12 mouse cellular contexts compared by ENCODE assay signal in the genomic region with DNA sequence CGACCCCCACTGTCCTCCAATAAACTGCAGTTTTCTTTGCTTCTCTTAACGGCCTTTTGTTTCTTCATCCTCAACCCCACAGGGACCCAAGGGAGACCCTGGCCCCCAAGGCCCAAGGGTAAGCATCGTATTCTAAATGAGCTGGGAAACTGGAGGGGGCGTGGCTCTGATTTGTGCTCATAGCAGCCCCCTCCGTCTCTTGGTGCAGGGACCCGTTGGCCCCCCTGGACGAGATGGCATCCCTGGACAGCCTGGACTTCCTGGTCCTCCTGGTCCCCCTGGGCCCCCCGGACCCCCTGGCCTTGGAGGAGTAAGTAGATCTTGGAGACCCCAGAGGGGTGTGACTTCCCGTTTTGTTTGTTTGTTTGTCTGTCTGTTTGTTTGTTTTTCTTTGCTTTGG. TPM values are rescaled to one million over a fixed set of nuclear protein-coding genes. Genes with fewer than 3 reads are reported as not detected.
DNase-seq lines count a peak whose midpoint lies in the region; ATAC-seq and TF ChIP-seq lines count a peak whose summit lies in the region.
"Had no signal": no experiment of that assay in that cellular context is flagged by ENCODE, and none has a peak within 500 bp of the region (broad histone marks: within the 10 kb centered on the region; RNA-seq: fewer than 3 reads in every experiment).

No protein-coding gene starts in this region.

- H3K79me2 ChIP-seq in CH12.LX (replicated peaks; ENCODE audit: control insufficient read depth, extremely low read depth, insufficient read depth, poor library complexity, severe bottlenecking) = no peaks in the 10 kb centered on the region

- H3K4me2 ChIP-seq in heart, embryonic 13.5 days = peak overlapping the region; percentile 85
- peak overlapping the region; percentile 96; the same call in 1 of the 2 replicates for H3K4me2 ChIP-seq in CH12.LX (ENCODE audit: insufficient read depth, low read depth, poor library complexity, severe bottlenecking)
- H3K4me2 ChIP-seq in limb, embryonic 15.5 days = peak overlapping the region; percentile 64

- in situ Hi-C loops in CH12.LX (cut with MboI; ENCODE audit: low pct_ligation_motif_present, low pct_unique_long_range_greater_than_20kb, low sequenced_read_pairs) = loop anchor here (5.0 to 10.0 kb wide), 3 partner anchors 34 to 203 kb away; no protein-coding TSS in a partner anchor

- peak overlapping the region; percentile 63 for H3K4me3 ChIP-seq in heart, embryonic 13.5 days
- no peak overlapping the region for H3K4me3 ChIP-seq in CH12.LX (replicated peaks in 1 of 3; ENCODE audit: low read depth in 2 of 3, low read length in 2 of 3, poor library complexity in 1 of 3)
- H3K4me3 ChIP-seq in embryonic fibroblast, embryonic 13.5 days (ENCODE audit: insufficient read depth, low read length) = peak overlapping the region; percentile 90
- peak overlapping the region; percentile 61 for H3K4me3 ChIP-seq in limb, embryonic 15.5 days

- DNase-seq in heart, postnatal 4 days = no peak
- no peak for DNase-seq in CH12.LX (ENCODE audit: extremely low read depth)
- no peak for DNase-seq in adrenal gland, adult 2 months
- DNase-seq in cerebellum, postnatal 36 days = no peak
- no peak for DNase-seq in retina, postnatal 1 day
- DNase-seq: cerebellum, adult 18-20 months; forebrain, postnatal 0 days; kidney, postnatal 36 days; lung, adult 2 months had no signal

- H3K9ac ChIP-seq in heart, embryonic 13.5 days = peak overlapping the region; percentile 87
- H3K9ac ChIP-seq in CH12.LX (ENCODE audit: insufficient read depth, low read depth) = no peak overlapping the region
- H3K9ac ChIP-seq in limb, embryonic 15.5 days = peak overlapping the region; percentile 81
- H3K9ac ChIP-seq: forebrain, postnatal 0 days had no signal

- no peak for TF ChIP-seq CTCF in CH12.LX (conservative IDR thresholded peaks at IDR 0.05 in 1 of 2, IDR thresholded peaks at IDR 0.05 in 1 of 2; ENCODE audit: low read depth in 2 of 2, low read length in 2 of 2)
- no peak for TF ChIP-seq CTCF in embryonic fibroblast, embryonic 13.5 days (IDR thresholded peaks at IDR 0.05; ENCODE audit: borderline replicate concordance, insufficient read depth, low read length)

- ATAC-seq in heart, embryonic 13.5 days (ENCODE audit: extremely low read depth, insufficient number of reproducible peaks, low FRiP score, low TSS enrichment) = no peak
- no peak for ATAC-seq in limb, embryonic 15.5 days (ENCODE audit: insufficient number of reproducible peaks, low FRiP score, low TSS enrichment, low read depth)
- ATAC-seq: forebrain, postnatal 0 days had no signal

- WGBS in heart, embryonic 13.5 days = 24% methylated on average over 9 of the region's 9 CpGs
- 19% methylated on average over 9 of the region's 9 CpGs for WGBS in limb, embryonic 15.5 days

- no peaks in the 10 kb centered on the region for H3K9me3 ChIP-seq in heart, embryonic 13.5 days
- H3K9me3 ChIP-seq in CH12.LX (replicated peaks; ENCODE audit: low read length) = no peaks in the 10 kb centered on the region
- no peaks in the 10 kb centered on the region for H3K9me3 ChIP-seq in limb, embryonic 15.5 days

- H3K27ac ChIP-seq in heart, embryonic 13.5 days (replicated peaks) = peak overlapping the region; percentile 86
- H3K27ac ChIP-seq in CH12.LX (ENCODE audit: insufficient read depth, low read depth) = no peak overlapping the region
- H3K27ac ChIP-seq in embryonic fibroblast, embryonic 13.5 days (ENCODE audit: insufficient read depth, low read length) = peak overlapping the region; percentile 87
- H3K27ac ChIP-seq in limb, embryonic 15.5 days = peak overlapping the region; percentile 97

- TF ChIP-seq RAD21 in CH12.LX (IDR thresholded peaks at IDR 0.05; ENCODE audit: low read depth, low read length) = no peak

- TF ChIP-seq EP300 in CH12.LX (IDR thresholded peaks at IDR 0.05; ENCODE audit: low read length) = no peak

- H3K36me3 ChIP-seq in heart, embryonic 13.5 days = peaks cover 38% of the 10 kb centered on the region
- no peaks in the 10 kb centered on the region for H3K36me3 ChIP-seq in CH12.LX (replicated peaks in 1 of 2; ENCODE audit: control insufficient read depth in 1 of 2, insufficient read depth in 1 of 2, low read length in 1 of 2)
- peaks cover 54% of the 10 kb centered on the region for H3K36me3 ChIP-seq in limb, embryonic 15.5 days

- H3K27me3 ChIP-seq in heart, embryonic 13.5 days (replicated peaks) = peaks cover 86% of the 10 kb centered on the region
- H3K27me3 ChIP-seq in CH12.LX (replicated peaks) = peaks cover 95% of the 10 kb centered on the region
- H3K27me3 ChIP-seq in limb, embryonic 15.5 days = 0 out of 2 replicates have a peak, but pooled peaks cover 12% of the 10 kb centered on the region

- no peak for TF ChIP-seq POLR2A in CH12.LX (IDR thresholded peaks at IDR 0.05; ENCODE audit: low read depth, low read length)
- no peak; the same call in 1 of the 2 replicates for TF ChIP-seq POLR2A in embryonic fibroblast, embryonic 13.5 days (IDR thresholded peaks at IDR 0.05; ENCODE audit: low read depth, low read length)

- dilution Hi-C loops in CH12.LX (cut with MboI; ENCODE audit: extremely low pct_ligation_motif_present, extremely low pct_unique_long_range_greater_than_20kb, low sequenced_read_pairs) = no loop called here

- H3K4me1 ChIP-seq in heart, embryonic 13.5 days = peaks cover 63% of the 10 kb centered on the region
- peaks cover 18 to 29% of the 10 kb centered on the region in 2 experiments for H3K4me1 ChIP-seq in CH12.LX (ENCODE audit: control insufficient read depth in 1 of 2, insufficient read depth in 2 of 2)
- peaks cover 9% of the 10 kb centered on the region for H3K4me1 ChIP-seq in embryonic fibroblast, embryonic 13.5 days (ENCODE audit: control insufficient read depth, insufficient read depth, low read length)
- H3K4me1 ChIP-seq in limb, embryonic 15.5 days = peaks cover 85% of the 10 kb centered on the region

TF ChIP-seq in CH12.LX, 34 proteins besides CTCF, POLR2A, EP300 and RAD21 (continues in another document):
- no peak for TF ChIP-seq JUND (conservative IDR thresholded peaks at IDR 0.05; ENCODE audit: low read depth, low read length)
- TF ChIP-seq HCFC1 (IDR thresholded peaks at IDR 0.05; ENCODE audit: low read depth, low read length) = no peak
- no peak for TF ChIP-seq MAZ (IDR thresholded peaks at IDR 0.05; ENCODE audit: low read depth, low read length)
- no peak for TF ChIP-seq MYC (IDR thresholded peaks at IDR 0.05; ENCODE audit: low read depth, low read length)
- no peak for TF ChIP-seq ZNF384 (IDR thresholded peaks at IDR 0.05; ENCODE audit: low read depth, low read length)
- TF ChIP-seq GABPA (IDR thresholded peaks at IDR 0.05; ENCODE audit: insufficient replicate concordance, low read depth, low read length) = no peak
- no peak for TF ChIP-seq NELFE (IDR thresholded peaks at IDR 0.05; ENCODE audit: low read depth, low read length)
- no peak for TF ChIP-seq ZKSCAN1 (IDR thresholded peaks at IDR 0.05; ENCODE audit: borderline replicate concordance, low read depth, low read length)
- no peak for TF ChIP-seq UBTF (IDR thresholded peaks at IDR 0.05; ENCODE audit: low read depth, low read length)
- no peak for TF ChIP-seq ZC3H11A (IDR thresholded peaks at IDR 0.05; ENCODE audit: low read depth, low read length)
- no peak for TF ChIP-seq MAFK (IDR thresholded peaks at IDR 0.05; ENCODE audit: insufficient replicate concordance, low read length)

RNA-seq across cellular contexts. Expression of gene Col1a1, which starts 2.3 kb away (rescaled TPM):
- 415 and 595 TPM in 2 replicates for polyA plus RNA-seq in heart, embryonic 13.5 days (2015; fragmentation: Nextera tagmentation; extraction: Ambion mirVana)
- total RNA-seq in heart, postnatal 4 days (2021) = 100 to 1,000 TPM; 861 to 965 TPM
- total RNA-seq in CH12.LX (2012; rRNA removed) = 0.13 TPM in 2 replicates
- not detected in 2 replicates for total RNA-seq in CH12.LX (2014; rRNA removed)
- polyA plus RNA-seq in CH12.LX (2012; ENCODE audit: insufficient read length, low read depth) = 0.11 and 0.16 TPM in 2 replicates
- polyA plus RNA-seq in embryonic fibroblast, embryonic 13.5 days (2011; ENCODE audit: insufficient read length, low read depth, missing spikeins) = 6,098 and 7,850 TPM in 2 replicates
- polyA plus RNA-seq in limb, embryonic 15.5 days (2015; fragmentation: Nextera tagmentation; extraction: Ambion mirVana) = 4,882 and 5,832 TPM in 2 replicates
- total RNA-seq in adrenal gland, adult 2 months (2021) = 10 to 100 TPM; 34.5 to 82.8 TPM
- 40.1 and 42.9 TPM in 2 replicates for polyA plus RNA-seq in adrenal gland, adult 2 months (2012; rRNA removed)

RNA-seq across cellular contexts. Expression of gene Hils1, which starts 29.1 kb away (rescaled TPM):
- polyA plus RNA-seq in heart, embryonic 13.5 days (2015; fragmentation: Nextera tagmentation; extraction: Ambion mirVana) = 0.23 TPM in 1 of 2 replicates, not detected in the other
- total RNA-seq in heart, postnatal 4 days (2021) = not detected
- total RNA-seq in CH12.LX (2012; rRNA removed) = not detected in 2 replicates
- not detected in 2 replicates for total RNA-seq in CH12.LX (2014; rRNA removed)
- polyA plus RNA-seq in CH12.LX (2012; ENCODE audit: insufficient read length, low read depth) = not detected in 2 replicates
- not detected in 2 replicates for polyA plus RNA-seq in embryonic fibroblast, embryonic 13.5 days (2011; ENCODE audit: insufficient read length, low read depth, missing spikeins)
- polyA plus RNA-seq in limb, embryonic 15.5 days (2015; fragmentation: Nextera tagmentation; extraction: Ambion mirVana) = 0.42 TPM in 1 of 2 replicates, not detected in the other
- total RNA-seq in adrenal gland, adult 2 months (2021) = not detected
- polyA plus RNA-seq in adrenal gland, adult 2 months (2012; rRNA removed) = not detected in 2 replicates
- total RNA-seq: forebrain, postnatal 0 days had no signal
- polyA plus RNA-seq: forebrain, postnatal 0 days; lung, adult 2 months had no signal

RNA-seq across cellular contexts. Expression of gene Sgca, which starts 37.8 kb away (rescaled TPM):
- polyA plus RNA-seq in heart, embryonic 13.5 days (2015; fragmentation: Nextera tagmentation; extraction: Ambion mirVana) = 27.0 and 29.2 TPM in 2 replicates
- total RNA-seq in heart, postnatal 4 days (2021) = 10 to 100 TPM; 67.0 to 89.1 TPM
- total RNA-seq in CH12.LX (2012; rRNA removed) = 0.08 and 0.34 TPM in 2 replicates
- total RNA-seq in CH12.LX (2014; rRNA removed) = not detected in 2 replicates
- 0.39 and 0.45 TPM in 2 replicates for polyA plus RNA-seq in CH12.LX (2012; ENCODE audit: insufficient read length, low read depth)
- polyA plus RNA-seq in embryonic fibroblast, embryonic 13.5 days (2011; ENCODE audit: insufficient read length, low read depth, missing spikeins) = not detected in 2 replicates
- 7.5 and 18.9 TPM in 2 replicates for polyA plus RNA-seq in limb, embryonic 15.5 days (2015; fragmentation: Nextera tagmentation; extraction: Ambion mirVana)
- total RNA-seq in adrenal gland, adult 2 months (2021) = not detected
- polyA plus RNA-seq in adrenal gland, adult 2 months (2012; rRNA removed) = 0.79 and 0.95 TPM in 2 replicates
- total RNA-seq: forebrain, postnatal 0 days had no signal

RNA-seq across cellular contexts. Expression of gene Ppp1r9b, which starts 52.5 kb away (rescaled TPM):
- polyA plus RNA-seq in heart, embryonic 13.5 days (2015; fragmentation: Nextera tagmentation; extraction: Ambion mirVana) = 6.5 and 6.8 TPM in 2 replicates
- total RNA-seq in heart, postnatal 4 days (2021) = 10 to 100 TPM; 45.3 to 46.3 TPM
- total RNA-seq in CH12.LX (2012; rRNA removed) = 21.2 and 21.8 TPM in 2 replicates
- total RNA-seq in CH12.LX (2014; rRNA removed) = 5.7 and 7.8 TPM in 2 replicates
- polyA plus RNA-seq in CH12.LX (2012; ENCODE audit: insufficient read length, low read depth) = 20.3 and 21.2 TPM in 2 replicates
- polyA plus RNA-seq in embryonic fibroblast, embryonic 13.5 days (2011; ENCODE audit: insufficient read length, low read depth, missing spikeins) = 44.3 and 61.7 TPM in 2 replicates
- 9.7 and 9.9 TPM in 2 replicates for polyA plus RNA-seq in limb, embryonic 15.5 days (2015; fragmentation: Nextera tagmentation; extraction: Ambion mirVana)
- total RNA-seq in adrenal gland, adult 2 months (2021) = 100 to 1,000 TPM; 101 to 148 TPM
- polyA plus RNA-seq in adrenal gland, adult 2 months (2012; rRNA removed) = 61.6 and 64.6 TPM in 2 replicates

Comparison
In these comparisons a context has a peak if more than half of its experiments do, and no peak if none do; other contexts are left out.
1. H3K4me3 ChIP-seq: peak in heart, embryonic 13.5 days (single experiment), embryonic fibroblast, embryonic 13.5 days (single experiment) and limb, embryonic 15.5 days (single experiment); none in CH12.LX (0 of 3).
2. RNA of gene Col1a1, which starts 2.3 kb away (polyA plus RNA-seq): 6,098 to 7,850 TPM in embryonic fibroblast, embryonic 13.5 days, 4,882 to 5,832 TPM in limb, embryonic 15.5 days, 415 to 595 TPM in heart, embryonic 13.5 days and 40.1 to 42.9 TPM in adrenal gland, adult 2 months; 0.11 to 0.16 TPM in CH12.LX; every median in the first group is over 10 times any median in the second.
3. Peak in every context shown above with its lines, with median percentiles within 50 percentile points of each other: H3K4me2 ChIP-seq.